Mouse (Mus musculus): ENCODE results near the gene Wdfy3. TPM values are rescaled to one million over a fixed set of nuclear protein-coding genes. Genes with fewer than 3 reads are reported as not detected.

The Wdfy3 gene
- total and polyA plus RNA-seq, 2 experiments, result 14.4 to 17.0 TPM

DNA sequence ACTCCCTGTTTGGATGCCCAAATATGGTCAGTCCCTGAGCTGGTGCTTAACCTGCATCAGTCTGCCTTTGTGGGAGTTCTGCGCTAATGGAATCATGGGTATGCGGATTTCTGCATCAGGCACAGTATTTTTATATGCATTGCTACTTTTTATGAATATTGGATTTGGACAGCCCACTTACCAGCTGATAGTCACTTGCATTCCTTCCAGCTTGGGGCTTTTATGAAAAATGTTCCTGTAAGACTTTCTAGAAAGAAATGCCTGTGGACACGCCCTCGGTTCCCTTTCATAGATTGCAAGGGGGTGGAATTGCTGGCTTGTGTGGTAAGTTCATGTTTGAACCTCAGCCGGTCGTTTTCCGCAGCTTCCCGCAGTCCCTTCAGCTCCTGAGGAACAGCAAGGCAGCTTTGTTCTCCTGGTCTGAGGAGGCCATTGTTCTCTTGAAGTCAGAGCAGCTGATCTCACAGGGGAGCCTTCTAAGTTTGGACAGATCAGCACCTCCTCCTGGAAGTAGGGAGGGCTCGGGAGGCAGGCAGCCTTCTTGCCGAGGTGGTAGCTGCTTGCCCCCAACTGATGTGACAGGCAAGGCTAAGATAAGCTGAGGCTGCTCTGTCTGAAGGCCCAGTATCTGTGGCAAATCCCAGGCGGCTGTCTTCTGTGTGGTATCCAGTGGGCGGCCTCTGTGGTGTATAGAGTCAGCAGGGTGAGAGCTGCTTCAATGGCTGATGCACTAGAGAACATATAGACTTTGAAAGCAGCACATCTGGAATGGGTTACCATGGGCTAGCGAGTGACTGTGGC, 244.4 kb downstream of the Wdfy3 start:
- H3K27me3 ChIP-seq (ENCODE audit: control insufficient read depth, insufficient read depth, low read length), result peaks cover 5% of the 10 kb centered on the region; the same call in 1 of the 2 replicates
- no peak overlapping the region for H3K27ac ChIP-seq (replicated peaks; ENCODE audit: insufficient read depth, low read depth, low read length)
- H3K4me3 ChIP-seq (ENCODE audit: insufficient read depth, low read depth, low read length), result no peak overlapping the region
- TF ChIP-seq POLR2A (IDR thresholded peaks at IDR 0.05; ENCODE audit: extremely low read depth, insufficient read depth, low read length) (no peak), CTCF (IDR thresholded peaks at IDR 0.05; ENCODE audit: low read depth, low read length) (no peak)
- no peaks in the 10 kb centered on the region for H3K36me3 ChIP-seq (ENCODE audit: control insufficient read depth, insufficient read depth, low read length)
- no peaks in the 10 kb centered on the region for H3K4me1 ChIP-seq (ENCODE audit: control insufficient read depth, insufficient read depth, low read length)
- no peak overlapping the region for H3K9ac ChIP-seq (ENCODE audit: low read depth, low read length)
- DNase-seq (ENCODE audit: extremely low read depth, low read depth, low spot score), result no peak
- no peaks in the 10 kb centered on the region for H3K79me2 ChIP-seq (ENCODE audit: control insufficient read depth, insufficient read depth, low read length)
- 43% methylated on average over 13 of the region's 13 CpGs for WGBS

DNA sequence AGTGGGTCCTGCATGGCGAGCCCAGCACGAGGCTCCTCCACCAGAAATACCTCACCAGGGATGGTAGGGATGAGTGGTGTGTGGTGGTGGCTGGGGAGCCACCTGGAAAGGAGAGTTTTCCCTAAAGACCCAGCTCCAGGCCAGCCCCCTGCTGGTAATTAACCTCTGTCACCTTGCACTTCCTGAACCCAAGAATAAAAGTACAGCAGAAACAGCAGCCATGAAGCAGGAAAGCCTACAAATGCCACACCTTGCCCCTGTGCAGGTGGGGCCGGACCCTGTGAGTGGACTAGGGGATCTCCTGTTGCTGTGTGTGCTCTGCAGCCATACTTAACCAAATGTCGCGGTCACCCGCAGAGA, 247.4 kb downstream of the Wdfy3 start:
- DNase-seq (ENCODE audit: extremely low read depth, low read depth, low spot score), result no peak
- Histone ChIP-seq H3K36me3 (ENCODE audit: control insufficient read depth, insufficient read depth, low read length) (no peaks in the 10 kb centered on the region), H3K79me2 (ENCODE audit: control insufficient read depth, insufficient read depth, low read length) (no peaks in the 10 kb centered on the region), H3K4me1 (ENCODE audit: control insufficient read depth, insufficient read depth, low read length) (no peaks in the 10 kb centered on the region), H3K27me3 (ENCODE audit: control insufficient read depth, insufficient read depth, low read length) (peaks cover 5% of the 10 kb centered on the region; the same call in 1 of the 2 replicates), H3K27ac (replicated peaks; ENCODE audit: insufficient read depth, low read depth, low read length) (no peak overlapping the region), H3K4me3 (ENCODE audit: insufficient read depth, low read depth, low read length) (no peak overlapping the region), H3K9ac (ENCODE audit: low read depth, low read length) (no peak overlapping the region)
- TF ChIP-seq CTCF (IDR thresholded peaks at IDR 0.05; ENCODE audit: low read depth, low read length), result no peak
- no peak for TF ChIP-seq POLR2A (IDR thresholded peaks at IDR 0.05; ENCODE audit: extremely low read depth, insufficient read depth, low read length)
- 56% methylated on average over 6 of the region's 6 CpGs for WGBS

DNA sequence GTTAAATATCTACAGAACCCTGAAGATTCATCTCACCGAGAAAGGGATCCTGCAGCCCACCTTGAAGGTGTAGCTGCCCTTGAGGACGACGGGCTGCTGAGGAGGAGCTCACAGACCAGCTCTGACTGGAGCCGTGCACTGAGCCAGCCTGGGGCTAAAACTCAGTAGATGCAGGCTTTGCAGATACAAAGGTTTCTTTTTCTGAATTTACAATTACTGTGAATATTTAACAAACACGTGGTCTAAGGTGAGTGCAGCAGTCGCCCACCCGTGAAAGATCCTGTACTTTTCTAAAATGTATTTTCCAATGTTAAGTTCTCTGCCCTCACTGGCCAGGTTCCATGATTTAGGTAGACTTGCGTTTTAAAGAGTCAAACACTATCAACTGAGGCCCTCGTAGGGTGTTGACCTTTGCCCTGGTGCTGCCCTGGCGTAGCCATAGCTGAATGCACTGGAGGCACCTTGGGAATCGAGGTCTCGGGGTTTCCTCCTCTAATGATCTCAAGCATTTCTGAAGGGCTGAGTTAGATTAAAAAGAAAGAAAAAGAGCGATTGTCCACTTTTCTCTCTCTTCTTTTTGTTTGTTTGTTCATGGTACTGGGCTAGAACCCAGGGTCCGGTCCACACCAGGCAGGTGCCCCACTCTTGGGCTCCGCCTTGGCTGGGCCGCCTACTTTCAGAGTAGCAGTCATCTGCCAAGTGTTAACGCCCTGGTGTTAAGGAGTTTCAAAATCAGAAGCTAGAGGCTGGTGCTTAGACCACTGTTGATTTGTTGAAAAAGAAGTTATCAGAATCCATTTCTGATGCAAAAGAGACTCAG, 248.0 kb downstream of the Wdfy3 start:
- DNase-seq (ENCODE audit: extremely low read depth, low read depth, low spot score), result no peak
- Histone ChIP-seq H3K4me3 (ENCODE audit: insufficient read depth, low read depth, low read length) (no peak overlapping the region), H3K9ac (ENCODE audit: low read depth, low read length) (no peak overlapping the region), H3K36me3 (ENCODE audit: control insufficient read depth, insufficient read depth, low read length) (no peaks in the 10 kb centered on the region), H3K79me2 (ENCODE audit: control insufficient read depth, insufficient read depth, low read length) (no peaks in the 10 kb centered on the region), H3K4me1 (ENCODE audit: control insufficient read depth, insufficient read depth, low read length) (no peaks in the 10 kb centered on the region), H3K27ac (replicated peaks; ENCODE audit: insufficient read depth, low read depth, low read length) (no peak overlapping the region), H3K27me3 (ENCODE audit: control insufficient read depth, insufficient read depth, low read length) (peaks cover 5% of the 10 kb centered on the region; the same call in 1 of the 2 replicates)
- WGBS, result 61% methylated on average over 17 of the region's 17 CpGs
- no peak for TF ChIP-seq POLR2A (IDR thresholded peaks at IDR 0.05; ENCODE audit: extremely low read depth, insufficient read depth, low read length)
- no peak for TF ChIP-seq CTCF (IDR thresholded peaks at IDR 0.05; ENCODE audit: low read depth, low read length)

DNA sequence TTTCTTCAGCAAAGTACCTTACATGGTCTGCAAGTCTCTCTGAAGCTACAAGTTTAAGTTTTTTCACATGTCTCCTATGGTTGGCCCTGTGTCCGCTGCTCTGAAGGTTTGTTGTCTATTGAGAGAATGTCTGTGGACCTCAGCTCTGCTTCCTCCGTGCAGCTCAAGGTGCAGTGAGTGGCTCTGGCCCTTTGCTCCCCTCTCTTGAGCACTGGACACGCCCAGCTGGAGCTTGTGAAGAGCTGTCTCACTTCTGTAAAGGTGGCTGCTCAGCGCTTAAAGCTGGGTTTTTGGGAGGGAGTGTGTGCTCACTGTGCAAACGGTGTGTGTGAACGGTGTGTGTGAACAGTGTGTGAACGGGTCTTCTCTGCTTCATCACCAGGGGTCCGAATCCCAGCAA, 248.7 kb downstream of the Wdfy3 start:
- no peaks in the 10 kb centered on the region for H3K79me2 ChIP-seq (ENCODE audit: control insufficient read depth, insufficient read depth, low read length)
- WGBS, result 54% methylated on average over 8 of the region's 8 CpGs
- H3K4me3 ChIP-seq (ENCODE audit: insufficient read depth, low read depth, low read length), result no peak overlapping the region
- no peak for DNase-seq (ENCODE audit: extremely low read depth, low read depth, low spot score)
- TF ChIP-seq POLR2A (IDR thresholded peaks at IDR 0.05; ENCODE audit: extremely low read depth, insufficient read depth, low read length), result no peak
- no peak for TF ChIP-seq CTCF (IDR thresholded peaks at IDR 0.05; ENCODE audit: low read depth, low read length)
- no peaks in the 10 kb centered on the region for H3K36me3 ChIP-seq (ENCODE audit: control insufficient read depth, insufficient read depth, low read length)
- no peaks in the 10 kb centered on the region for H3K4me1 ChIP-seq (ENCODE audit: control insufficient read depth, insufficient read depth, low read length)
- no peak overlapping the region for H3K27ac ChIP-seq (replicated peaks; ENCODE audit: insufficient read depth, low read depth, low read length)
- peaks cover 5% of the 10 kb centered on the region; the same call in 1 of the 2 replicates for H3K27me3 ChIP-seq (ENCODE audit: control insufficient read depth, insufficient read depth, low read length)
- no peak overlapping the region for H3K9ac ChIP-seq (ENCODE audit: low read depth, low read length)

DNA sequence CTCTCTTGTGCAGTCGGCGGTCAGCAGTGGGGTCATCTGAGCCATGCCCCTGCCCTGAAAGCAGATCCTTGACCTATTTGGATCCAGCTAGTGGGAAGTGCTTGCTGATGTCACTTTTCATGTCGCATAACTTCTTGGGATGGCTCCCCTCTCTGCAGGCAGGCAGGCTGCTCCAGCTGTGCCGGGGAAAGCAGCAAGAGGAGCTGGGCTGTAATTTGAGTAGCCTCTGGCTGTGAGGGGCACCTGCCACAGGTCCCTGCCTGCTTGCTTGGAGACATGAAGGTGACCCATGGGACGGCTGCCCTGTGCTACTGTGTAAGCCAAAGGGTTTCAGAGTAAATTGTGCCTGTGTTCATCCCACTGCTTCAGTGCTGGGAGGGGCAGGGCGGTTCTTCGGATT, 249.9 kb downstream of the Wdfy3 start:
- H3K9ac ChIP-seq (ENCODE audit: low read depth, low read length), result no peak overlapping the region
- H3K27ac ChIP-seq (replicated peaks; ENCODE audit: insufficient read depth, low read depth, low read length), result no peak overlapping the region
- no peak for DNase-seq (ENCODE audit: extremely low read depth, low read depth, low spot score)
- H3K4me1 ChIP-seq (ENCODE audit: control insufficient read depth, insufficient read depth, low read length), result no peaks in the 10 kb centered on the region
- no peaks in the 10 kb centered on the region for H3K36me3 ChIP-seq (ENCODE audit: control insufficient read depth, insufficient read depth, low read length)
- peaks cover 4% of the 10 kb centered on the region; the same call in 1 of the 2 replicates for H3K27me3 ChIP-seq (ENCODE audit: control insufficient read depth, insufficient read depth, low read length)
- no peaks in the 10 kb centered on the region for H3K79me2 ChIP-seq (ENCODE audit: control insufficient read depth, insufficient read depth, low read length)
- H3K4me3 ChIP-seq (ENCODE audit: insufficient read depth, low read depth, low read length), result no peak overlapping the region
- 32% methylated on average over 7 of the region's 7 CpGs for WGBS
- TF ChIP-seq CTCF (IDR thresholded peaks at IDR 0.05; ENCODE audit: low read depth, low read length) (no peak), POLR2A (IDR thresholded peaks at IDR 0.05; ENCODE audit: extremely low read depth, insufficient read depth, low read length) (no peak)

Data from liver, adult 2 months (tissue).